Mouse (Mus musculus) Patski (cell line): ENCODE data around the gene Gm5089. TPM values are rescaled to one million over a fixed set of nuclear protein-coding genes. Genes with fewer than 3 reads are reported as not detected.

Source experiments
- ATAC-seq: fragments of 100-300 bp; one replicate; pipeline ENCODE4 v1.8.0; 2021
- CTCF ChIA-PET: fragments of 350-600 bp; sonication (Branson Sonifier 250); formaldehyde crosslinking; loops from one replicate; lab custom pipeline; 2022; ENCODE audit warnings: inconsistent platforms; lab: Charles Lee
- POLR2A ChIA-PET: fragments of 350-600 bp; sonication (Branson Sonifier 250); formaldehyde crosslinking; loops from one replicate; lab custom pipeline; 2022; ENCODE audit warnings: antibody characterized with exemption, inconsistent platforms; lab: Charles Lee
- DNase-seq: peaks from one replicate; pipeline ENCODE4 v3.0.0-alpha.2; 2011; ENCODE audit warnings: low read depth, low spot score
- H3K27me3 ChIP-seq: fragments of 371-371 bp; one replicate; pipeline ENCODE4 v1.5.1; 2021
- CTCF ChIP-seq: fragments of 100-300 bp; IDR thresholded peaks from one replicate; pipeline ENCODE4 v1.5.1; 2021
- in situ Hi-C: fragments of 300-500 bp; cut with MboI; formaldehyde crosslinking; loops from 3 replicates; pipeline ENCODE4 v1.11.1; 2018; ENCODE audit warnings: low pct_unique_long_range_greater_than_20kb, mixed read lengths
- polyA plus RNA-seq: library from polyadenylated mRNA; unstranded; gene quantifications from one replicate; pipeline ENCODE4 v1.2.3, GENCODE M21; 2021

Gene Gm5089
- polyA plus RNA-seq, 1 experiment from 2014 or later = not detected

DNA sequence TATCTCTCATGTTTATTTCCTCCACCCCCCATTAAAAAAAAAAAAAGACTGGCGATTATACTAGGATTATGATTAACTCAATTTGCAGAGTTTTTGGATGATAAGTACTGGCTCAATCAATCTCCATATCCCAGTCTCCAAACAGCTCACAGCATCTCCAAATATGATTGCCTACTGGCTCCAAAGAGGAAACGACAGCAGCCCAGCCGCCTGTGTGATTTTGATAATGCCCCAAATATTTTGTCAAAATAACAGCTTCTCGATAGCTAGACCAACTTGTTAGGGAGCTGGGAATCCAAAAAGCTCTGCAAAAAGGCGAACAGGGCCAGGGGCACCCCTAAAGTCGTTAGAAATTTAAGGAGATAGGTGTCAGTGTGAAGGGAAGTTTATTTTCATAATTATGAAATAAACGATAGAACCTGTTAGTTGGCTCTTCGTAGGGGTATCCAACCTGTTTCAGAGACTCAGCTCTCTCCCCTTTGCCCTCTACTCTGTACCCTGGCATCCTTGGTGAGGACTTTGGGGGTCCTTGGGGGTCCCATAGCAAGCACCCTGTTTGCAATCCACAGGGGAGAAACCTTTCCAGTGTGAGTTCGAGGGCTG is 27.2 kb upstream of the Gm5089 start:
- ATAC-seq (no peak), DNase-seq (no peak)
- no peak for TF ChIP-seq CTCF
- POLR2A ChIA-PET = interaction anchor here (1.1 kb wide), 1 partner anchor 11 kb away, joined by 3 read pairs; no protein-coding TSS in a partner anchor
- CTCF ChIA-PET = no interaction called here
- in situ Hi-C loops = no loop called here
- no peaks in the 10 kb centered on the region for H3K27me3 ChIP-seq

DNA sequence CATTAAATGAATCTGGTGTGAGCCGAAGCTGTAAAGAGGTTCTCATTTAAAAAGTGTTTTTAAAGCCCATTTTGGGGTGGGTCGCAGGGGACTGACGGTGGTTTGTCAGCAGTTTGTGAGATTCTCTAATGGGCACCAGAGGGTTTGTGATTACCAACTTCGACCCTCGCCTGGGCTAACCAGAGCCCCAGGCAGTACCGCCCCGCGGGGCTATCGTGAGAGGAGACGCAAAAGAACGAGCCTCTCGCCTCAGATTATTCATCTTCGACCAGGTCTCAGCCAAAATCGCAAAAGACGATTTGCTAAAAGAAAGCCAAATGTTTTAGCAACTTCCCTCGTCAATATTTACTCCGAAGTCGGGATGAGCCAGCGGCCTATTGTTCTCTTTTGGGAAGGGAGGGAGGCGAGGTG is 26.4 kb upstream of the Gm5089 start:
- in situ Hi-C loops = no loop called here
- ATAC-seq (no peak), DNase-seq (no peak)
- ChIA-PET POLR2A (interaction anchor here (1.1 kb wide), 1 partner anchor 11 kb away, joined by 3 read pairs; no protein-coding TSS in a partner anchor), CTCF (no interaction called here)
- H3K27me3 ChIP-seq = no peaks in the 10 kb centered on the region
- TF ChIP-seq CTCF = no peak

DNA sequence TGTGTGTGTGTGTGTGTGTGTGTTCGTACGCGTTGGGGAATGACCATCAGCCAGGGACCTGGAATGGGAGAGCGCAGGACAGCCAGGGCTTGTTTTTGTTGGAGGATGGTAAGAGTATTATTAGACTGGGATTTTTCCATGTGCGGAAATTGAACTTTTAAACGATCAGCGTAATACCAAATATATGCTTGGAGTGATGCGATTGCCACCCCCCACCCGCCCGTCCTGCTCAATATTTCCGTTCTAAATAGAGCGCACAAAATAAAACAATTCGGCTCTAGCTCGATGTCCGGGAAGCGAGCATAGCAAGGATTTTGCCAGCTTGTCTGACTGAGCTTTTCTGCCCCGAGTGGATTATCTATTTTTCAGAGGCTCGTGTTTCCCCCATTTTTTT is 25.9 kb upstream of the Gm5089 start:
- in situ Hi-C loops = no loop called here
- TF ChIP-seq CTCF = no peak
- H3K27me3 ChIP-seq = no peaks in the 10 kb centered on the region
- POLR2A ChIA-PET = no interaction called here
- ATAC-seq = no peak
- CTCF ChIA-PET = no interaction called here
- no peak for DNase-seq

DNA sequence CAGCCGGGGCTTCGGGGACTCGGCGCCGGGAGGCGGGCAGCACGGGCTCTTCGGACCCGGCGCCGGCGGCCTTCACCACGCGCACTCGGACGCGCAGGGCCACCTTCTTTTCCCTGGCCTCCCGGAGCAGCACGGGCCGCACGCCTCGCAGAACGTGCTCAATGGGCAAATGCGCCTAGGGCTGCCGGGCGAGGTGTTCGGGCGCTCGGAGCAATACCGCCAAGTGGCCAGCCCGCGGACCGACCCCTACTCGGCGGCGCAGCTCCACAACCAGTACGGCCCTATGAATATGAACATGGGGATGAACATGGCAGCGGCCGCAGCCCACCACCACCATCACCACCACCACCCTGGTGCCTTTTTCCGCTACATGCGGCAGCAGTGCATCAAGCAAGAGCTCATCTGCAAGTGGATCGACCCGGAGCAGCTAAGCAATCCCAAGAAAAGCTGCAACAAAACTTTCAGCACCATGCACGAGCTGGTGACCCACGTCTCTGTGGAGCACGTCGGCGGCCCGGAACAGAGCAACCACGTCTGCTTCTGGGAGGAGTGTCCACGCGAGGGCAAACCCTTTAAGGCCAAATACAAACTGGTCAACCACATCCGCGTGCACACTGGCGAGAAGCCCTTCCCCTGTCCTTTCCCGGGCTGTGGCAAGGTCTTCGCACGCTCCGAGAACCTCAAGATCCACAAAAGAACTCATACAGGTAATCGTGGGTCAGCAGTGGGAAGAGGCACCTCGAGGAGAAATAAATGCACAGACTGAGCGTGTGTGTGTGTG is 25.3 kb upstream of the Gm5089 start:
- DNase-seq (no peak), ATAC-seq (peak; percentile 14)
- H3K27me3 ChIP-seq = no peaks in the 10 kb centered on the region
- TF ChIP-seq CTCF = no peak
- POLR2A ChIA-PET = interaction anchor here (0.6 to 2.9 kb wide), 3 partner anchors 11 to 57 kb away, joined by 3 to 17 read pairs (median 4); partner anchors contain the start of genes Pcca and Zic5
- CTCF ChIA-PET = no interaction called here
- in situ Hi-C loops = no loop called here

DNA sequence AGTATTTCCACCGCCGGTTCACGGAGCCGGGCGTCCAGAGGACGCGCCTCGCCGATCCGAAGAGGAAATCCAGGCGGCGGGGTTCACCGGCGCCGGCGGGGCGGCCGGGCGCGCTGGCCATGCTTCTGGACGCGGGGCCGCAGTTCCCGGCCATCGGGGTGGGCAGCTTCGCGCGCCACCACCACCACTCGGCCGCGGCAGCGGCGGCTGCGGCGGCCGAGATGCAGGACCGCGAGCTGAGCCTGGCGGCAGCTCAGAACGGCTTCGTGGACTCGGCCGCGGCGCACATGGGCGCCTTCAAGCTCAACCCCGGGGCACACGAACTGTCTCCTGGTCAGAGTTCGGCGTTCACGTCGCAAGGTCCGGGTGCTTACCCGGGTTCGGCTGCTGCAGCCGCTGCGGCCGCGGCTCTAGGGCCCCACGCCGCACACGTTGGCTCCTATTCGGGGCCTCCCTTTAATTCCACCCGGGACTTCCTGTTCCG is 24.7 kb upstream of the Gm5089 start:
- POLR2A ChIA-PET = interaction anchor here (0.6 to 2.9 kb wide), 4 partner anchors 11 to 252 kb away, joined by 3 to 17 read pairs (median 4); partner anchors contain the start of genes Pcca and Zic5
- DNase-seq = no peak
- CTCF ChIA-PET = interaction anchor here (2.6 kb wide), 1 partner anchor 251 kb away, joined by 8 read pairs; no protein-coding TSS in a partner anchor
- in situ Hi-C loops = no loop called here
- peak; percentile 24 for ATAC-seq
- no peaks in the 10 kb centered on the region for H3K27me3 ChIP-seq
- no peak for TF ChIP-seq CTCF

DNA sequence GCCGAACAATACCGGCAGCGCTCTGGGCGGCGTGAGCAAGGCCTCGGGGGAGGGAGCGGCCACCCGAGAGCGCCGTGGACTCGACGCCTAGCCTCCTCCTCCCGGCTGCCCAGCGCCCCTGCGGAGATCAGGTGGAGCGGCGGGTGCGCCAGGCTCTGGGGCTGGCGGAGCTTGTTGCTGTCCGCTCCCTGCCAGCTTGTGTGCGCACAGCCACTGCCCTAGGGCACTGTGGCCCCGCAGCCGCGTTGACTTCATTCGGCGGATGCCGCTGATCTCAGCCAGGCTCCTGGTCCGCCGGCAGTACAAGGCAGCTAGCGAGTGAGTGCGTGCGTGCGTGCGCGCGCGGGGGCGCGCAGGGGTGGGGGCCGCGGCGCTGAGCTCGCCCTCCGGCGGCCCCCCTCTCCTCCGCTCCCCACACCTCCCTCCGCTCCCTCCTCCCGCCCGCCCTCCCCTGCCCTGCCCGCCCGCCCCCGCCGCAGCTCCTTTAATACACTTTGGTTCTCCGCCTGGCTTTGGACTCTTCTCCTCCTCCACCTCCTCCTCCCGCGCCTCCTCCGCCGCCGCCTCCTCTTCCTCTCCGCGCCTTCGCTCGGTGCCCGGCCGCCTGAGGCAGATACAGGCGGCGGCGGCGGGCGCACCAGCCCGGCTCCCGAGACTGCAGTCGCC is 24.1 kb upstream of the Gm5089 start, which contains the start of gene Zic2:
TSS of gene Zic2 (plus strand) at position 545 of the 666 bp plus-strand sequence.
- H3K27me3 ChIP-seq = no peaks in the 10 kb centered on the region
- POLR2A ChIA-PET = interaction anchor here (0.6 to 2.9 kb wide), 4 partner anchors 10 to 251 kb away, joined by 3 to 17 read pairs (median 4); partner anchors contain the start of genes Pcca and Zic5
- DNase-seq (no peak), ATAC-seq (peak; percentile 66)
- in situ Hi-C loops = loop anchor here (25.0 kb wide), 1 partner anchor 238 kb away; no protein-coding TSS in a partner anchor
- TF ChIP-seq CTCF = no peak
- CTCF ChIA-PET = interaction anchor here (2.6 kb wide), 1 partner anchor 251 kb away, joined by 8 read pairs; no protein-coding TSS in a partner anchor

DNA sequence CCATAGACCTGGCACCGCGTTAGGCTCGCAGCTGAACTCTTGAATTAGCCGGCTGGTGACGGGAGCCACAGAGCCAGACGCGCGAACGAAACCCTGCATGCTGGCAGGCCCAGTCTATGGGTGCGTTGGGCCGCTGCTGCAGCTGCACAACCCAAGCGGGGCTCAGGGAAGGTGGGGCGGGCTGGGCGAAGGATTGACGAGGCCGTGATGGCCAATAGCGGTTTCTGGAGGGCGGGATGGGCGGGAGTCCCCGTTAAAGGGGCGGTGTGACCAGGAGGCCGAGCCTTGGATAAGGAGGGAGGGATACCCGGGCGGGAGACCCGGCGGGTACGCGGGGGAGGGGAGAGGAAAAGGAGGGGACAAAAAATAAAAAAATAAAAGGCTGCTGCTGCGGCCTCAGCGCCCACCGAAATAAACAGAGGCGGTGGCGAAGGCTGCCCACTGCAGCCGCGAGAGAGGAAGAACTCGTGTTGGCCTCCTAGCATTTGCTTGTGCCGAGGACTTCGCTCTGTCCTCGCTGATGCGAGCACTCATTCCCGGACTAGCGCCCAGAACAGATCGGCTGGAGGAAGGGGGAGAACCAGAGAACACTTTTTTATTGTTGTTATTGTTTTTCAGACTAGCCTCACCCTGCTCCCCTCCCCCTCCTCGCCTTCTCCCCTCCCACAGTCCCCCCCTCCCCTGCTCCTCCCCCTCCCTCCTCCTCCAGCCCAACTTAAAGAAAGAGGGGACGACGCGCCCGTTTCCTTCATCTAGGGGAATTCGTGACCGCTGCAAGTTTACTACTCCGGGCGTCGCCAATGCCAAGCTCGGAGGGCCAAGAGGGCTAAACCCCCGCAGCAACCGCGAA is 23.4 kb upstream of the Gm5089 start:
- in situ Hi-C loops = loop anchor here (25.0 kb wide), 1 partner anchor 237 kb away; no protein-coding TSS in a partner anchor
- DNase-seq (no peak), ATAC-seq (peak; percentile 63)
- ChIA-PET CTCF (interaction anchor here (2.6 kb wide), 1 partner anchor 250 kb away, joined by 8 read pairs; no protein-coding TSS in a partner anchor), POLR2A (interaction anchor here (0.6 to 2.9 kb wide), 4 partner anchors 9 to 251 kb away, joined by 3 to 17 read pairs (median 4); partner anchors contain the start of genes Pcca and Zic5)
- no peak for TF ChIP-seq CTCF
- H3K27me3 ChIP-seq = no peaks in the 10 kb centered on the region

DNA sequence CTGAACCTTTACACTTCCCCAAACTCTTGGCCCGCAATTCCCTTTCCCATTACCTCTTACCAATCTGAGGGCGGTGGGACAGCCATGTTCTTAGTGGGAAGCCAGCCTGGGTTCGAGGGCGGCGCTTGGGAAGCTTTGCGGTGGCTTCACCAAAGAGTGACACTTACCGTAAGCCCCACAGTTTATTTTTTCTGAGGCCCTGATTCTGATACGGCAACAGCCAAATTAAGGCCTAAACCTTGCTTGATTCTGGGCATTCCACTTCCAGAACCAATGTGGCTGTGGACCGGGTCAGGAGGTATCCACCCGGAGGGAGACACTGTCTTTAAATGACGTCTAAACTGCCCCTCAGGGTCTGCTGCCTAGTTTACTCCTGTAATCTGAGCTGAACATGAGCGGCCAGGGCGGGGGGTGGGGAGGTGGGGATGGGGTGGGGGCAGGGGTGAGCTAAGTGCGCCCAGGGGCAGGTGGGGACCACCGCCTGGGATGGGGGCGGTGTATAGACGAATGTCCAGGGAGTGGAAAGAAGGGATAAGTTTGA is 22.4 kb upstream of the Gm5089 start:
- ChIA-PET POLR2A (interaction anchor here (2.9 kb wide), 1 partner anchor 8 kb away, joined by 17 read pairs; the partner anchor contains the start of gene Zic5), CTCF (interaction anchor here (2.6 kb wide), 1 partner anchor 249 kb away, joined by 8 read pairs; no protein-coding TSS in a partner anchor)
- TF ChIP-seq CTCF = no peak
- H3K27me3 ChIP-seq = no peaks in the 10 kb centered on the region
- DNase-seq (no peak), ATAC-seq (no peak)
- in situ Hi-C loops = loop anchor here (25.0 kb wide), 1 partner anchor 236 kb away; no protein-coding TSS in a partner anchor
